Mouse (Mus musculus) C2C12 (cell line): ENCODE data around the gene Cdh22.

ENCODE experiments used
- CTCF ChIP-seq: IDR thresholded peaks from one replicate; pipeline ENCODE4 v1.5.1; 2011; ENCODE audit not compliant: control insufficient read depth, insufficient read depth, insufficient read length
- FOSL1 ChIP-seq: IDR thresholded peaks from one replicate; pipeline ENCODE4 v1.8.0; 2011; ENCODE audit warnings: mild to moderate bottlenecking, low read length; ENCODE audit not compliant: poor library complexity, insufficient read depth, severe bottlenecking

DNA sequence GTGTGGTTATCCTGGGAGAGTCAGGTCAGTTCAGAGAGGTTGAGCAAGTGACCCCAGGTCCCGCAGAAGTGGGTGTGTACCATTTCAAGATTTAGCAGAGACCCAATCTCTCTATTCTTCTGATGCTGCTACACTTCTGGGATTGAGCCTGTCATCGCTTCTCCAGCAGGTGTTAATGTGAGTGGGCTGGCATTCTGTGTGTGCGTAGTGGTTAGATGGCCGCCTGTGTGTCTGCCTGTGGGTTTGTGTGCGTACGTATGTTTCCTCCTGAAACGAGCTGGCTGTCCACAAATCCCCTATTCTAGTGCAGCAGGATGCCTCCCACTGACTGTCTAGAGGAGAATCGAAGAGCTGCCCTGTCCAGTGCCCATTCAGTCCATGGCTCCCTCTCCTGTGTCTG lies 156.6 kb downstream of the Cdh22 start:
- TF ChIP-seq CTCF (no peak), FOSL1 (no peak)
